Mouse (Mus musculus): Measurements from ENCODE around the gene Piwil4.
"Not testable (repeated sequence)": the region's sequence is repeated elsewhere in the genome, so short reads cannot be mapped to it uniquely, and the experiment has no call there.

The Piwil4 gene

GRCm38 (mm10) chr9:14726005-14726404 is 14.5 kb downstream of the Piwil4 start:
- no peak for DNase-seq (ENCODE audit: low read depth, low spot score)

DNA sequence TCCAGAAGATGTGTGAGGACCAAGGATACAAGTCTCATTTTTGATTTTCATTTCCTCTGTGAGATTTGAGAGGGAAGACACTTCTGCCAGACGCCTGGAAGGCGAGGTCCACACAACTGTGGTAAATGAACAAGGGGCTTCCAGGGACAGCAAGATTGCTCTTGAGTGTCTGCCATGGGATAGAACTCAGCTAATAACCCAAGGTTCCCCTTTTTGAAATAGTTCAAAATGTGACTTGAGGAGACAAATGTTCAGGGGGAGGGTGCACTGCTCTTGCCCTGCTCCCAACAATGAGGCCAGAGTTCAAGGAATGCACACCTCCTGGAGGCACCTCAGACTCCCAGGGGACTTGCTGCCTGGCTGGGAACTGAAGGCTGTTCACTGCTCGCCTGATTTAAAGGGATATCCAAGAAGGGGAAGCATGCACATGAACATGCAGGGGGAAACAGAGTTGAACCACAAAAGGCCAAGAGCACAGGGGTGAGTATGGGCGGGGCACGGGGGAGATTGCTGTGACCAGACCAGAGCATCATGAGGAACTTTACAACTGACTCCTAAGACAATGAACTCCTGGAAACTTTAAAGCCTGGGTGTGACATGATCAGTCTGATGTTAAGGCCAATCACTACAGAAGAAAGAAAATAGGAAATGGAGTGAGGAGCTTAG is 15.6 kb downstream of the Piwil4 start:
- no peak for DNase-seq (ENCODE audit: low read depth, low spot score)

DNA sequence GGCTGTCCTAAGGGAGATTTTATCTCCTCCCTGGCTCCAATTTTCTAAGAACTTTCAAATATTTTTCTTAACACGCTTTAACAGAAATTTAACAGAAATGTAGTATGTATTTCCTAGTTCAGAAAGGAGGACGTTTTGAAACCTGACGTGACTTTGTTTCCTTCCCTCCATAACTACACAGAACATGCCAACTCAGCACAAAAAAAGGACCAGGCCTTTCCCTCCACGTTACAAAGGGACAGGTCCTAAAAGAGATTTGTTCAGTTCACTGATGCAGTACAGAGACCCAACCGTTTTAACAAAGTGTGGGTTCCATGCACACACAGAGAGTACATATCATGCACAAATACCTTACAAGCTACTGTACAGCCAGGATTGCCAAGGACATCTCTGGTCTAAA is 18.9 kb downstream of the Piwil4 start:
- DNase-seq (ENCODE audit: low read depth, low spot score) = no peak

- DNase-seq (ENCODE audit: low read depth, low spot score) = no peak
Measured at GRCm38 (mm10) chr9:14720384-14720783, 20.1 kb downstream of the Piwil4 start.

DNA sequence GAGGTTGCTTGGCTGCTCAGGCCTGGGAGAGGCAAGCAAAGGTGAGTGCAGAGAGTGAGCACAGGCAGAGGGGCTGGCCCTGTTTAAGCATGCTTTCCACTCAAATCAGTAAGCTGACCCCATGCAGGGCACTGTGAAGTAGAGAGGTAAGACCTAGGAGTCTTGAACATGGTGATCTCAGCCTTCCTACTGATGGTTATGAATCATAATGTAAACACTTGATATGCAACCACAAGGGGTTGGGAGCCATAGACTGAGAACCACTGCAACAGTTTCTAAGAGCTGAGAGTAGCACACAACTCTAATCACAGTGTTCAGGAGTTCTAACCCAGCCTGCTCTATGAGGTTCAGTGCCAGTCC is 22.2 kb downstream of the Piwil4 start:
- no peak for DNase-seq (ENCODE audit: low read depth, low spot score)

DNA sequence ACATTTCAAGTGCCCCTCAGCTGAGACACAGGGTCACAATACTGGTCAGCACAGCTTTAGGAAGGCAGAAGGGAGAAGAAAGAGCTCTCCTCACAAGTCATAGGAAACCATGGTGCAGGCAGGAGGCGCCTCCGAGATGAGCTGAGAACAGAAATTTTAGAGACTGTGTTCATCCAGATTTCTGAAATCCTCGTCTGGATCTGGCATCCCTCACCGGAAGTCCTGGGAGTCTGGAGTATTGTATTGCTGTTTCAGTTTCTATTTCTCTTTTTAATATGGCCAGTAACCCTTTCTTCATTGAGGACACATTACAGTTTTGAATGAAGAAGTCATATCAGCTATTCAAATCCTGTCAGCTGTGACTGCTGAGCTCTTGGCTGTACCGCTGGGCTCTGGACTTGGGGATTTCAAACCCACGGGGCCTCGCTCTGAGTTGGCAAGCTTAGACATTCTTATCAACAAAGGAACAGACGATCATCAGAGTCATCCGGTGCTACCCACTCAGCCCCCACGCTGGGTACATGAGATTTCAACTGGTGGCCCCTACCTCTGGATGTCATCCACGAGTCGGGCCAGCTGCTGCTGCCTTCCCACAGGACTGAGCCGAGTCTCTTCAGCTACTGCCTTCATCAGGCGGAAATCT is 22.7 kb downstream of the Piwil4 start:
- no peak for DNase-seq (ENCODE audit: low read depth, low spot score)

- DNase-seq (ENCODE audit: low read depth, low spot score) = no peak
Measured at GRCm38 (mm10) chr9:14715258-14715657, 25.3 kb downstream of the Piwil4 start.

- DNase-seq (ENCODE audit: low read depth, low spot score) = no peak
Measured at GRCm38 (mm10) chr9:14710910-14711309, 29.6 kb downstream of the Piwil4 start.

- DNase-seq (ENCODE audit: low read depth, low spot score) = no peak
Measured at GRCm38 (mm10) chr9:14705321-14706162, 35.0 kb downstream of the Piwil4 start.

DNA sequence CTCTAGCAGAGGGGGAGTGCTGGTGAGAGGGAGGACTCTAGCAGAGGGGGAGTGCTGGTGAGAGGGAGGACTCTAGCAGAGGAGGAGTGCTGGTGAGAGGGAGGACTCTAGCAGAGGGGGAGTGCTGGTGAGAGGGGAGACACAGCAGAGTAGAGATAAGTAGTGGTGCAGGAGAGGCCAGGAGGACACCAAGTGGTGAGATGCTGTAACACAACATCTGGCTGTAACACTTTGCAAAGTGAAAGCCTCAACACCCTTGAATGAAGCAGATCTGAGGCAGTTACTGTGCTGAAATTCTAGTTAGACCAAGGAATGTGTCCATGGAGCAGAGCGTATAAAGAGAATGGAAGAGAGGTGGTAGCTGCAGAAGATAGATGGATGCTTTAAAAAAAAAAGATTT is 39.7 kb downstream of the Piwil4 start:
- DNase-seq (ENCODE audit: low read depth, low spot score) = not testable (repeated sequence)

- no peak for DNase-seq (ENCODE audit: low read depth, low spot score)
Measured at GRCm38 (mm10) chr9:14699288-14699640, 41.3 kb downstream of the Piwil4 start.

DNA sequence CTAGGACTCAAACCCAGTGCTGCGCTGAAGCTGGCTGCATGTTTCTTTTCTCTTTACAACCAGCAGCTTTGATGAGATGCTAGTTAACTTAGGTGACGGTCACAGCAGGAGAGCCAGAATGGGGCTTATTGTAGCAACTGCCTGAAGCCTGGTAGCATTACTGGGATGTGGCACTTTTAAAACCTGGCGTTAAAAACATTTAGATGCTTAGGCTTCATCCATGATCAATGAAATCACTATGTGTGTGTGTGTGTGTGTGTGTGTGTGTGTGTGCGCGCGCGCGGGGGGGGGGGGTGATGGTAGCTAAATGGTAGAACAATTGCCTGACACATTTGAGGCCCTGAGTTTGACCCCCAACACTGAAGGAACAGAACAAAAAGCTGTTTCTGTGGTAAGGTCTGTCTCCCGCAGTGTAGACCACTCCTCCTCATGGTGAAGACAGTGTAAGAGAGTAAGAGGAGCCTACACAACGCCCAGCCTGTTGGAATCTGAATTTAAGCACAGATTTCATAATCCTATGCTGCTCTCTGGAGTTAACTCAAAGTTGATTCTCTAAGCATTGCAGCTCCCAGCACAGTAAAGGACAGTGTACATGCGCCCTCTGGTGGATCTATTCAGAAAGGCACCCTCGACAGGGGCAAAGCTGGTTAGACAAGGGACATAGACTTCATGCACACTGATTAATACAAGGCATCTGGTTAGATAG is 41.8 kb downstream of the Piwil4 start:
- DNase-seq (ENCODE audit: low read depth, low spot score) = peak; percentile 88

GRCm38 (mm10) chr9:14697903-14698302 is 42.6 kb downstream of the Piwil4 start:
- DNase-seq (ENCODE audit: low read depth, low spot score) = no peak

DNA sequence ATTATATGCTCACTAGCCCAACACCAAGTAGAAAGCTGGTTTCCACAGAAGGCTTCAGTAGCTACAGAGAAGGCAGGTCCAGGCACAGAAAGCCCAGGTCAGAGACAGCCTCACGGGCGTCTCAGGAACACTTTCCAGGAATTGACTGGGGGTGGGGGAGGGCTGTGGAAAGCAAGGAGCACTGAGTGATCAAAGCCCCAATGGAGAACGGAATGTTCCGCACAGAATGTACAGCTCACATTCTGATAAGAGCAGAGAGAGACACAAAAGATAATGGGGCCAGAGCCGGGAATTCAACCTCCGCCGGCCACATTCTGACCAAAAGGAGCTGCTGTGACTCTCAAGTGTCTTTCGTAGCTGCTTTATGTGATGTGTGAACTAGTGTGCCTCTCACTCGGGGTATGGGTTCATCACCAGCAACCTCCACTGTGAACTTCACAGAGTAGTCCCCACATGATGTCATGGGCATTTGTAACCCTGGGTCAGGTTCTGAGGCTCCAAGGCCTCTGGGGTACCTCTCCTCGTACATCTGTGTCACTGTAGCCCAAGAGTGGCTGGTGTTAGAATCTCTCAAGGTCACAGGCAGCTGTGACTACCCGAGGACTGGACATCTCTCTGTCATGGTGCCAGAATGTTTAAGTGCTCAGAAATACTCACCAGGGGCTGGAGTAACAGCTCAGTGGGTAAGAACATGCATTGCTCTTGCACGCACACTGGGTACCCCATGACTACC is 51.0 kb downstream of the Piwil4 start:
- no peak for DNase-seq (ENCODE audit: low read depth, low spot score)

DNA sequence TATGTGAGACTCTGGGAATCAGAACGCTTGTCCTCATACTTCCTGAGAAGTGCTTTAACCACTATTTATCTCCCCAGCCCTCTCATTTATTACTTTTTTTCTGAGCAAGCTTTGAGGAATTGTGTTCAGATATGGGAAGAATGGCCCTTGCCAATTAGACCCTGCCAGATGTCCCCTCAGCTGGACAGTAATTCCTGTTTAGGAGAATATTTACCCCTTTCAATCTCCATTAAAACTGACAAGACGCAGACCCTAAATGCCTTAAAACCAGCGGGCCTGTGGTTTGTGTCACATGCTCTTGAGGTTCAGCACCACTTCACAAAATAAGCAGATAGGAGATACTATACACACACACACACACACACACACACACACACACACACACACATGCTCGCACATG is 56.2 kb downstream of the Piwil4 start:
- DNase-seq (ENCODE audit: low read depth, low spot score) = no peak

GRCm38 (mm10) chr9:14682741-14683140 is 57.8 kb downstream of the Piwil4 start:
- DNase-seq (ENCODE audit: low read depth, low spot score) = no peak

DNA sequence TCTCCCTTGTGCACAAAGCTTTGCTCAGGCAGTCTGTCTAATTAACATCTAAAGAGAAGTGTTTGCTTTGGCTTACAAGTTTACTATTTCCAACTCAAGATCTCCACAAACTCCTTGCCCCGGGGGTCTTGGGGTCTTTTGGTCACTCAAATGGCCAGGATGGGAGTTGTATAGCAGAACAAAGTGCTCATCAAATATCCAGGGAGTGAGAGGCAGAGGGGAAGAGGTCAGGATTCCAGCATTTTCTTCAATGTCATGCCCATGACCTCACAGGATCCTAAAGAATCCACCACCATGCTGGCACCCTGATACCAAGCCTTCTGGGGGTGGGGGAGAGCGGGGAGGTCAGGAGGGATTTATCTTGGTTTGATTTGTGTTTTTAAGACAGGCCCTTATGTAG is 59.9 kb downstream of the Piwil4 start:
- no peak for DNase-seq (ENCODE audit: low read depth, low spot score)

- DNase-seq (ENCODE audit: low read depth, low spot score) = no peak
Measured at GRCm38 (mm10) chr9:14675707-14676691, 64.5 kb downstream of the Piwil4 start.

DNA sequence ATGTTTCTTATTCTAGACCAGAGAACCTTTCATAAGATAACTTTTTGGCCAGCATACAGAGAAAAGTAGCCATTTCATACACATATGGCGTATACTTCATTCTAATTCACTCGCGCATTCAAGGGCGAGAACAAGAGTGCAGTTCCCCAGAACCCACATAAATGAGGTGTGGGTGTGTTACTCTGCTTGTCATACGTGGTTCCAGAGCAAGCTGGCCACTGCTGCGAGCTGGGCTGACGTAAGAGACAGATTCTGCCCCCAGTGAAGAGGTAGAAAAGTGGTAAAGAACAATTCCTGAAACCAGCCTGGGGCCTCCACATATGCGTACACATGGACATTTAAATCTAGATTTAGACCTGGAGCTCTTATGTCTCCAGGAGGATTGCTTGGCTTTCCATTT is 66.0 kb downstream of the Piwil4 start:
- DNase-seq (ENCODE audit: low read depth, low spot score) = no peak

DNA sequence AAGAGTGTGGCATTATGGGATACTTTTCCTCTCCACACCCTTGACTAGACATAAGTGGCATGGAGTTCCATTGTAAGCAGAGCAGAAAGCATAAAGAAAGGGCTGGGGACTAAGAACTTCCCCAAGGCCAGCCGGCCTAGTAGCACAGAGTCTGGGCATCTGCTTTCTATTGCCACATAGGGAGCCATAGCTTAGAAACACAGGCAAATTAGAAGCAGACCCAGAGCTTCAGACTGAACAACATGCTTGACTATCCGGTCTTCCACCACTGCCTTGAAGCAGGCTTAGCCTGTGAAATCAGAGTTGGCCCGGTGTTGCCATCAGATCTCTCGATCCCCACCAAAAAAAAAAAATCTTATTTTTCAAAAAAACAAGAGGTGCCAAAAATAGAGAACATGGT is 67.4 kb downstream of the Piwil4 start:
- DNase-seq (ENCODE audit: low read depth, low spot score) = no peak

Measured in mesoderm, embryonic 11.5 days (tissue).